Mouse (Mus musculus) embryo, embryonic 10 days (tissue): ENCODE measurements around the gene Gsg1.

Experiments
- DNase-seq: peaks from one replicate; pipeline ENCODE4 v3.0.0-alpha.2; 2015; ENCODE audit warnings: low spot score

The Gsg1 gene

DNA sequence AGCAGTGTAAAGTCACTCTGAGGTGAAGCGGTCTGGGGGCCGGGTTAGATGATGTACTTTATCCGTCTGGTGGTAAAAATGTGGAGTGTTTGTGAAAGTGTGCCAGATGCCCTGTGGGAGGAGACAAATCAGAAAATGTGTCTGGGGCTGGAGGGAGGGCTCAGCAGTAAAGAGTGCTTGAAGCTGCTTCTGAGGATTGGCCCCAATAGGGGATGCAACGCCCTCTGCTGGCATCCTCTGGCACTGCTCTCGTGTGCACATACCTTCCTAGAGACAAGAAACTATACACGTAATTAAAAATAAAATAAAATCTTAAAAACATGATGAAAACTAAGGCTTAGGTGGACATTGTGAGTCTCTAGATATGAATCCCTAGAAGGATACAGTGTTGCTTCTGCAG is 6.3 kb upstream of the Gsg1 start:
- no peak for DNase-seq

DNA sequence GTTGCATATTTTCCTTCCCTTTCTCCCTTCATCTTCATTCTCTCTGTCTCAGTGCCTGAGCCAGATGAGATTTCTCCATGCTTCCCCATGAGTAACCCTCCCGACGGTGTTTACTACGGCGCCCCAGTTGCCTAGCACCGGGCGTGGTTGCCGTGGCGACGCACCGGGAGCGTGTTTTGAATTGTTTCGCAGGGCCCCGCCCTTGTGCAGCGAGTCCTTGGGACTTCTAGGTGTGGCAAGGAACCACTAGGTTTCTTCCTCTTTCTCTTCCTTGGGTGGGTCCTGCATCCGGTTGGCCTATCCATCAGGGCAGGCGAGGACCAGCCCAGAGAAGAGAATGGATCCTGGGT is 1.4 kb downstream of the Gsg1 start:
- DNase-seq: peak; percentile 91

DNA sequence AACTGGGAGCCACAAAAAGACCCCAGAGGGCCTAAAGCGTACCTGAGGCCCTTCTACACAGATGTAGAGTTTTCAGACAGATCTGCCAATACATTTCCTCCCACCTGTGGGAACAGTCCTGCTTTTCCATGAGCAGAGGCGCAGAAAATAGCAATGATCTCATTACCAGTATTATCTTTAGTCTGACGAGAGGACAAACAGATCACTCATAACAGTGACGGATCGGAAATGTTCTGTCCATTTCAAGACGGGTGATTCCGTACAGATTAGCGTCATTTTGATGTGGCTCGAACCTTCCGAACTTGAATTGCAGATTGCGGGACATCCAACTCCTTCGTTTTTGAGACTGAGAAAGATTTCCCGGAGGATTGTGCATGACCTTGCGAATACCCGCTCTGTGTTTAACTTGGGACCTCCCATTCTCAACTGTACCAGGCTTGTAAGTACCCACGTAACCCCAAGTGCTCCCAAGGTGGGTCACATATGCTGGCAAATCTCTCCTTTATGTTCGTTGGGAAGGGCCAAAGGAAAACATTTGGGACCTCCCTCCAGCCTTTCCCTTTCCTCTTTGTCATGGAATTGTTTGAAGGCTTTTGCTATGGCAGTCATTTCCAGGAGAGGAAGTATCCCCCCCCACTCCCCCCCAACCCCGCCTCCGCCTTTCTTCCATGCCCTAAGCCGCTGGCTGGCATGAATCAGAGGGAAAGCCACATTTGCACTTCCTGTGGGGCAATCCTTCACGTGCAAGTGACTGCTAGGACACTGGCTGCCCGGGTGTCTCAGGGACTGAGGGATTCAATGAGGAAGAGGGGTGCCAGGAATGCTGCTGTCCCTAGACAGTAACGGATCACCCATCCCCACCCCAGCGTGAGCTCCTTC is 2.1 kb downstream of the Gsg1 start:
- DNase-seq: peak; percentile 49

DNA sequence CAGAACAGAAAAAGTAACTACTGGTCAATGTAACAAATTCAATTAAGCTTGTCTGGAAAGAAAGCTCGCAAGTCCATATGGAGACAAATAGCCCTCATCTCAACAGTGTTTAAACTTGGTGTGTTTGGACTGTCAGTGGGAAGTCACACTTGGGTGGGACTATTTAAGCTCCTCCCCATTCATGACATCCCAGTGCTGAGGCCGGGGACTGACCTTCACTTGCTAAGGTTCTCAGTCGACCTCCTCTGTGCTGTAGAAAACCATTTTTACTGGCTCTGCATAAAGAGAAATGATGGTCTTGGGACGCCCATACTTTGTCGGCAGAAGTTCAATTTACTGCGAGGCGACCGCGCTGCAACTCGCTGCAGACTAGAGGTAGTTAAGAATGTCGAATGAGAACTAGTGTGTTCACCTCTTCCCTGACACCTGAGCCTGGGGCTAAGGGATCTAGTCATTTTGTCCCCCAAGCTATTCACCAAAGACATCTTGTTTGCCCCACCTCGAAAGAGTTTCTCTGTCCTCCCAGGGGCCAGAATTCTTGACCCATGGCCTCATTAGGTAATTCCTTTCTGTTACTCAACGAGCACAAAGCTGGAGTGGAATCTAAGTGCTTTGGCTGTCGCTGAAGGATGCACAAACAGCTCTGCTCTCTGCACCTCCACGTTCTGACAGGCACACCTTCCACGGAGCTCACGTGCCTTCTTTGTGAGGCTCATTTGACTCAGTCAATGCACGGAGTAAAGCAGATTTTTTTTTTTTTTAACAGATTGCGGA is 3.0 kb downstream of the Gsg1 start:
- DNase-seq: no peak

DNA sequence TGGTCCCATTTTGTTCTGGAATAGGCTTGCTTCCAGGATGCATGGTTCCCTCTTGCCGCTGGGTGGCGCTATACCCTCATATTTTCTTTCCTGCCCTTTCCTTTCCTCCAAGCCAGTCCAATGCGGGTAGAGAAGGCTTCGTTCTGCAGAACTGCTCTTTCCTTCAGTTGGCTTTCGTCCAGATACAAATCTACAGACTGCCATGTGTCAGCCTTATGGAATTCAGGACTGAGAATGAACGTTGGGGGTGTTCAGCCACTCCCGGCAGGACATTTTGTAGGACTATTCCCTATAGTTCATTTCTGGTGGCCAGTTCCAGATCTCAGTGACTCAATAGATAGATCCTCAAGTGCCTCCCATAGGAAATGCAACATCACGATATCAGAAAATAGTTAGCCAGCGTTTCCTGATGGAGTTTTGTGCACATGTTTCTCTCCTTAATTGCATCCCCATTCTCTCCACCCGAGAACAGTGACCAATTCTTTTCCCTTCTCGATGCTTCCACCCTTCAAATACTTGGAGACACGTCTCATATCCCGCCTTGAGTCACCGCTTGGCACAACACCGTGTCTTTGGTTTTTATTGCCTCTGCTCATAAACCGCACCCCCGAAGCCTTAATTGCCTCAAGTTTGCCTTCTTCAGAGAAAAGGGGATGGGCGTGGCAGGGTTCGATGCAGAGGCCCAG is 4.2 kb downstream of the Gsg1 start:
- DNase-seq: peak; percentile 79

DNA sequence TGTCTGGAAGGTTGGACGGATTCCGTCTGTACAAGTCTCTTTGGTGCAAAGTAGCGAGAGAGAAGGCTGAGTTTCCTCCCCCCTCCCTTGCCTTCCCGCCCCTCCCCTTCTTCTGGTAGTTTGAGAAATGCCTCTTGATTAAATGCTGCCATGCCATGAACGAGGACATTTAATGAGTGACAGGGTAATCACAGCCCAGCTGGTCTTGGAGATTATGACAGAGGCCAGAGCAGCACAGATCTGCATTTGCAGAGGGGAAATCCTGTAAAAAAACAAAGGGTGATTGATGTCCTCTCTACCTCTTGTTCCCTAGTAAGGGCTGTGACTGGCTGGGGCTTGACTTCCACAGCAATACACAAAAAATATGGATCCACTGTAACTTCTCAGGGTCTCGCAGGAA is 6.3 kb downstream of the Gsg1 start:
- no peak for DNase-seq

DNA sequence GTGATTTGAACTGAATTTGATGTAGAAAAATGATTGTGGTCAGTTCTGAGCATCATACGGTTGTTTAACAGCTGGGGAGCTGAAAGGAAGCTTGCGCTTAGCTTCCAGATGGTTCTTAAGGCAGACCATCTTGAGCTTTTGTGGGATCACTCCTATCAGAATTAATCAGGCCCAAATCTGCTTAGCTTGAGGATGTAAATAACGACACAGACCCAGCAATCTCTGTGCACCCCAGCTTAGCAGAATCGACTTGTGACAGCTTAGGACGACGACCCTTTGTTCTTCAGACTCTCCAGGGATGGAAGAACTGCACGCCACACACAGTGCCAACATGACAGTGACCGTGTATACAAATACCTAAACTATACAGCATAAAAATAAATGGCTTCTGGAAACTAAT is 8.6 kb downstream of the Gsg1 start:
- no peak for DNase-seq

DNA sequence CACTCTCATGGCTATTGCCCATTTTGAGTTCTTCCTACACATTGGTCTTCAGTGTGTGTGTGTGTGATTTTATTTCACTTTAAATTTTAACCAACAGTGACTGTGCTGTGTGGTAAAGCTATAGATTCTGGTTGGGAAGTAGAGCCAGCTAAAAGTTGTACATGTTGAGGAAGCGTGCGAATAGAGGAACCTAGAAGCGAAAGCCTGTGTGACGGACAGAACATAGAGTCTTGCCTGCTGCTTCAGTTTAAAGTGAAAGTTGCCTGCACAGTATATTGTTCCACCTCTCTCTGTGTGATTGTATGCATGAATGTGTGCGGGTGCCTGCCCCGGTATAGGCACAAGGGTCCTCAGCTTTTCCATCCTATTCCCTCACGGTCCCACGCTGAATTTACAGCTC is 13.8 kb downstream of the Gsg1 start:
- DNase-seq: no peak

DNA sequence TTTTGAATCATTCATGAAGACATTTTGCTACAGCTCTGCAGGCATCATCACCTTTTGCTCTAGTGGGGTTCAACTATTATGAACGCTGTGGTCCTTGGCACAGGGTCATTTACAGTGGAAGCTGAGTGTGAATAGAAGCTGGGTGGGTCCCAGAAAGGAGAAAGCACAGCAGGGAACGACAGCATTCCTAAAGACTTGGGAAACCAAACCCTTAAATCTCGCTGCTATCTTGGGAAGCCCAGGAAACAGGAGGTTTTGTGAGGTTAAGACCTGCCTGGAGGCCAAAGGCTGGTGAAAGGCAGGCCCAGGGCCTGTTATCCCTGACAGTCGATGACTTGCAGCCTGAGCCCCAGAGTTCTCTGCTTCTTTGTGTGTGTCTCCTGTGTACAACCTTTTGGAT is 15.9 kb downstream of the Gsg1 start:
- no peak for DNase-seq

DNA sequence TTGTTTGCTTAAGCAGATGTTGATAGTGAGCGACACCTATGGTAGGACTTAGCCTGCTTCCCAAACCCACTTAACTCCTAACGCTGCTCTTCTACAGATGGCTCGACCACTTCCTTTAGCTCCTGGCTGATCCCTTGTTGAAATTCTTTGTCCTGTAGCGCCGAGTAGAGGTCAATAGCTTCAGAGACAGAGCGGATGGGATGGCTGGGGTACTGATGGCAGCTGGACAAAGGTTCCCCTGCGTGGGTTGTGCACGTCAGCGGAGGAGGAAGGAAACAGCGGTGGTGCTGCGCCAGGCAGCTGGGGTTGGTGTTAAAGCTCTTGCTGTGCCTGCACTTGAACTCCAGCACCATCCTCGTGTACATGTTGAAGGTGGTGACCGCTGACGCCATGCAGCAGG is 16.8 kb downstream of the Gsg1 start:
- DNase-seq: no peak

DNA sequence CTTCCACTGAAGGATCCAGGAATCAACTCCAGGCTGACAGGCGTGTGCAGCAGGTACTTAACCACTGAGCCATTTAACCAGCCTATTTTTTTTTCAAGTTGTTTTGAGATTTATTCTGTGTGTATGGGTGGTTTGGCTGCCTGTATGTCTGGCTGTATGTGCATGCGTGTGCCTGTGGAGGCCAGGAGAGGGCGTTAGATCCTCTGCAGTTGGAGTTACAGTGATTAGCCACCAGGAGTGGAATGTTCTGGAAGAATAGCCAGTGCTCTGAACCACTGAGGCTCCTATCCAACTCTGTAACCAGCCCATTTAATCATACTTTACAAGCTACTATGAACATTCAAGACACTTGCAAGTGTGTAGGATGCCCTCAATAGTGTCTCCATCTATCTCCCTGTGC is 17.6 kb downstream of the Gsg1 start:
- DNase-seq: no peak

DNA sequence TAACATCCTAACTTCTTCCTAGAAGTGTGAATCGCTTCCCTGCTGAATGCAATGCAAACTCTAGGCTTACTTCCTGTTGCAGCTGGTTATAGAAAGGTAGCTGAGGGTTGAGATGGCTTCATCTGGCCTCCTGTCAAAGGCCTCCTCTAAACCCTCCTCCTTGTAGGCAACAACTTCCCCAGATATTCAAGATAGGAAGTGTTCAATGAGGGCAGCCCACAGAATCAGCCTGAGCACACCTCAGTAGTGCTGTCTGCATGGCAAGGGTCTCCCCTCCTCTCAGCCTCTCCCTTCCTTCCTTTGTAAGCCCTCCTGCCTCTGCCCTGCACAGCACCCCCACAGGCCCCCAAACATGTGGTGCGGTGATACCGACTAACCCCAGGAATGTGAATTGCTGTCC is 18.4 kb downstream of the Gsg1 start:
- no peak for DNase-seq

DNA sequence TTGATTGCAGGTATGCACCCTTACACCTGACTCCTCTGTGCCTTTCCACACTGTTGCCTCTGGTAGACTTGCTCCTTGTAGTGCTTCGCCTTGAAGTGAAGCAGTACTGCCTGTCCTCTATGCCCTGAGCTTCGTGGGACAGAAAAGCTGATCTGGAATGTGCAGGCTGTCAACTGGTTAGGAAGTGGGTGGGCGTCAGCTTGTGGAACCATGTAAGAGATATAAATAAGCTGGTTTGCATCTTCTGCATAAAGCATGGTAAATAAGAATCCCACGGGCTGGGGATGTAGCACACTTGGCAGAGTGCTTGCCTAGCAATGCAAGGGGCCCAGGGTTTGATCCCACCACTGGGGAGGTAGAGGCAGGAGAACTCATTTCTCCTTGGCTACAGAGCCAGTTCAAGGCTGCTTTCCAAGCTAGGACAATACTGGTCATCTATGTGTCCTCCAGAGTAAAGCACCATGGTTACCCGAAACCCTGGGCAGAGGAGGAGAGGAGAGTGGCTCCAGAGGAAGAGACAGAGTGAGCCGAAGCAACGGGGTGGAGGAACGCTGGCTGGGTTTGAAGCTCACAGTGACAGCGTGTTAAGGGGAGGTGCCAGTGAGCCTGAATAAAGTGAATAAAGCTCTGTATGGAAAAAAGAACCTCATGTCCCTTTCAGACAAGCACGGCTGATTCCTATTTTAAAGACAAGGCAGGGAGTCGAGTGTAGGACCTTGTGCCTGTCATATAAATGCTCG is 21.5 kb downstream of the Gsg1 start:
- DNase-seq: no peak

DNA sequence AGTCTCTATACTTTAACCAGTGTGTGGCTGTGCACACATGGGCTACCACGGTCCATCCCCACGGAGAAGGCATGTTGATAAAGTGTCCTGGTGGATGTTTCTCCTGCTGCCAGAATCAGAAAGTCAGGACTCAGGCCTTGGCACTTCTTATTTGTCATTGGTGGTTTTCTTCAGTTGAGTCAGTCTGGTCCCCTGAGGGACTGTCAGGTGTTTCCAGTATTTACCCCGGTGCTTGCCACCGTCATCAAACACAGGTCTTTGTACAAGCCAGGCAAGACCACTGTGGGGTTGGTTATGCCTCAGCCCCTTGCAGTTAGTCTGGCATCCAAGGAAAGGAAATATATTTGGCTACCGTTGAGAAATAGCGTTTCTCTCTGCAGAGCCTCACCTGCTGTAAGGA is 23.6 kb downstream of the Gsg1 start:
- no peak for DNase-seq

DNA sequence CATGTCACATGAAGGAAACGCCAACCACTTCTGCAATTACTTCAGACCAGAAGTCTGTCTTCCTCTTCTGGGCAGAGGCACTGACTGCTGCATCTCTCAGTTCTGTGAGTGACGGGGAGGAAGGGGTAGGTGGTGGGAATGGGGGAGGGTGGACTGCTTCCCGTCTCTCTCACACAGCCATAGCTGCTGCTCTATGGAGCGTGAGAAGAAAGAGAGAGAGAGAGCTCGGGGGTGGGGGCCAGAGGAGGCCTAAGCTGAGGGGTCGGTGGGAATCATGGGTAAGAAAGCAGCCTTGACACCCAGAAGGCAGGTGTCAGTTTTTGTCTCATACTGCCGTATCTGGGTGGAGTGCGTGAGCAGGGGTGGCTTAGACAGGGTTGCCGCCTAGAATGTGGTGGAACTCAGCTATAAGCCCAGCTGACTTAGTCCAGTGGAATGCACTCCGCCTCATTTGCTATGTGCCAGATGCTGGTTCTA is 25.6 kb downstream of the Gsg1 start:
- no peak for DNase-seq

DNA sequence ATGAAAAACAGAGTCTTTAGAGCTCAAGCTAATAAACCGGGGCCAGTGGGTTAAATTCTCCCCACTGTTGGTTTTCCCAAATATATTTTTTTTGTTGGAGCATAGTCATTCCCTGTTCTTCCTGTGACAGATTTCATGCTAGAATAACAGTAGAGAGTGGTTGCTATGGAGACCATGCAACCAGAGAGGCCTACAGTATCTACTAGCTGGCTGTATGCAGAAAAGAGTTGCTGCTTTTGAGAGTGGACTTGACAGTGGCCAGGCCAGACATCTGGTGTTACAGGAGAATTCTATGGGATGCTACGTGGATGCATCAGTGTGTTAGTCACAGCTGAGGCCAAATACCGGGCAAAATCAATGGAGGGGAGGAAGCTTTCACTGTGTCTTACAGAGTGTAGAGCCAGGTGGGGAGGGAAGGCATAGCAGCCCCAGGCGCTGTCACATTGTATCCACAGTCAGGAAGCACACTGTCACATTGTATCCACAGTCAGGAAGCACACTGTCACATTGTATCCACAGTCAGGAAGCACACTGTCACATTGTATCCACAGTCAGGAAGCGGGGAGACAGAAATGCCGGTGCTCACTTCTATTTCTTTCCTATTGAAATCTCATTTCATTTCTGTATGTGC is 30.2 kb downstream of the Gsg1 start:
- no peak for DNase-seq

DNA sequence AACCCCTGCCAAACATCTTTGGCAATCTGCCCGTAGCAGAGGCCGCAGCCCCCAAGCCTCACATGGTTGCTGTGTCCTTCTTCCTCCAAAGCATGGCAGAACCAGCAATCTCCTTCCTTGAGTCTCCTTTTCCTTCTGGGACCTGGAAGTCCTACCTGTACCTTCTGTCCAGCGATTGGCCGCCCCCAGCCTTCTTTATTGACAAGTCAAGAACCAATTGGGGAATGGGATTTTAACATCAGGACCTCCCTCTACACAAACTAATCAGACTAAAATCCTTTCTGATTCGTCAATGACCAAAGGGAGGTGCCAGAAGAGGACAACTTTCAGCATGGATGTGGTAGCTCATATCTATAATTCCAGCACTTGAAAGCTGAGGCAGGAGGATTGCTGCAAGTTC is 34.2 kb downstream of the Gsg1 start:
- no peak for DNase-seq

DNA sequence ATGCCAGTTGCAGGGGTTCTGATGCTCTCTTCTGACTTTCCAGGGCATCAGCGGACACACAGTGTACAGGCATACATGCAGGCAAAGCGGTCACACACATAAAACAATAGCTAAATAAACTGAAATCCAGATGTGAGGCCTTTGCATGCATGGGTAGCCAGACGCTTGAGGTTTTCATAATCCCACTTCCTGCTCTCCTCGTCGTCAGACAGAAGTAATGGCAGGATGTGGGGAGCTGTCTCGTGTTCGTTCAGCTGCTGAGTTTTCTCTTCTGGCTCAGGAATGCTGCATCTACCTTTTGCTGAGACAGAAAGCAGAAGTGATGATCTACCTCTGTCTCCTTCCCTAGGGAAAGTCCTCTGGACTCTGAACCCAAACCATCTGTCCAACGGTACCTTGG is 35.8 kb downstream of the Gsg1 start:
- no peak for DNase-seq

DNA sequence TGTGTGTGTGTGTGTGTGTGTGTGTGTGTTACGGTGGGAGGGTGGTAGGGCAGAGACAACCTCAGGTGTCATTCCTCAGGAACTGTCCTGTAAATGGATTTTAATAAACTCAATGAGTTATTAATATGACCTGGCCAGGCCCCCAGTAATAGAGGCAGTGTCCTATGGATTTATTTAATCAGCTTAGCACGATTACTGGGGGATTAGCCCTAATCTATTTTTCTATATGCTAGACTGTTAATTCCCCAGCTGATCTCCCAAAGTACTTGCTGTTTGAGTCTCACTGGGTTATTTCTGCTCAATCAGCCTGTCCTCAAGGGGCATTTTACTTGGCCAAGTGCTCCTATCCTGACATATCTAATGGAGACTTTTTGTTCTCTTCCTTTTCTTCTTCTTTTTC is 41.5 kb downstream of the Gsg1 start:
- DNase-seq: no peak

DNA sequence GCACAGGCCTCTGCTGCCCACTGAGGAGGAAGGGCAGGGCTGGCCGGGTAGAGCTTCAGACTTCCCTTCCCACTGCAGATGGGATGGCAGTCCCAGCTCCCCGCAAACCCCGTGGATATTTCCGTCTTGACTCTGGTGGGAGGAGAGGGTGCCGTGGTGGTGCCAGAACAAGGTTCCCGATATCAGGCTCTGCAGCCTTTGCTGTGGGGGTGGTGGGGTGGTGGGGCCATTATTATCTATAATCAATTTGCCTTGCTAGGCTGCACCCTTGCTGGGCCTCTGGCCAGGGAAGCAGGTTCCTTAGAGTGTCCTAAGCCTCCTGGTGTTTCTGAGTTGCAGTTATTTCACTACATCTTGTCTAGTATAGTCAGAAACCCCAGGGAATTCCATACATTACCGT is 43.0 kb downstream of the Gsg1 start:
- no peak for DNase-seq

DNA sequence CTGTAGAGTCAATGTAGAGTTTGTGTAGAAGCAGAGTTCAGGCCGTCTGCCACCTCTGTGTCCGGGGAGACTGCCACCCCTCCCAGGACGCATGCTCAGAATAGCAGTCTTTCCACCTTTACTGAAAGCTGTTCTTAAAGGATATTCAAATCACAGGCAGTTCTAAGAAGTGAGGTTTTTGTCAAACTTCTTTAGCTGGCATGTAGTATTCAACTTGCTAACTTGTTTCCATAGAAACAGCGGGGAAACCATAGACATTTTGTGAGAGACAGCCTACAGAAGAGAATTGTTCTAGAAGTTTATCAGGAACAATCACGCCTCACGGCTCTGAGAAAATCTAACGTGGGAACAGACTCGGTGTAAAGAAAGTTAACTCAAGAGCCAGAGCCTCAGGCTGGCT is 47.2 kb downstream of the Gsg1 start:
- no peak for DNase-seq

DNA sequence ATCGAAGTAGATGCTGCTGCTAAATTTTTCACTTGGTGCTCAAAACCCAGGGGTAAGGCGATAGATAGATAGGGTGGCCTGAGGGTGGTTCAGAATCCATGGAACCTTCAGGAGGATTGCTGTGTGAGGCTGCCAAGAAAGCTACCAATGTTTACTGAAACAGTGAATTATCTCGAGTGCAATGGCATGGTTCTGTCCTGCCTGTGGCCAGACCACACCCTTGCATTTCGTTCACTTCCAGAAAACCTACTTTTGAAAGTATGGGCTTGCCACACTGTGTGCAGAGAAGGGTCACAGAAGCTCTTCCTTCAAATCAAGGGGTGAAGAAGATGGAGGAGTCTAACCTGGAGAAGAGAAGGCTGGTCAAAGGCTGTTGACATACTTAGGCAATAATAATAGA is 48.3 kb downstream of the Gsg1 start:
- DNase-seq: no peak
